Mouse (Mus musculus) cerebellum, adult 2 months (tissue): ENCODE measurements around the gene Gdpd5. TPM values are rescaled to one million over a fixed set of nuclear protein-coding genes. Genes with fewer than 3 reads are reported as not detected.

Experiments used
- DNase-seq, 2 experiments: peaks; one replicate each; pipeline ENCODE4 v3.0.0; 2021
- H3K27ac ChIP-seq: fragments of 200-500 bp; 2 replicates; pipeline ENCODE4 v1.5.1; 2012; ENCODE audit warnings: low read length, control low read depth, inconsistent platforms; ENCODE audit not compliant: insufficient read depth
- H3K27me3 ChIP-seq: fragments of 200-500 bp; 2 replicates; pipeline ENCODE4 v1.6.1; 2012; ENCODE audit warnings: inconsistent platforms, mild to moderate bottlenecking, low read length, moderate library complexity; ENCODE audit not compliant: control insufficient read depth, insufficient read depth
- H3K4me1 ChIP-seq: fragments of 200-500 bp; 2 replicates; pipeline ENCODE4 v1.6.1; 2011; ENCODE audit warnings: low read length; ENCODE audit not compliant: control insufficient read depth, insufficient read depth
- H3K4me3 ChIP-seq: fragments of 200-500 bp; replicated peaks from 2 replicates; pipeline ENCODE3; 2011; ENCODE audit warnings: mild to moderate bottlenecking, low read depth, low read length, control low read depth; ENCODE audit not compliant: insufficient read depth
- CTCF ChIP-seq: fragments of 200-500 bp; IDR thresholded peaks from 2 replicates; pipeline ENCODE4 v1.5.1; 2011; ENCODE audit warnings: low read depth, mild to moderate bottlenecking, control low read depth, low read length, moderate library complexity, borderline replicate concordance; ENCODE audit not compliant: insufficient read depth
- POLR2A ChIP-seq: fragments of 200-500 bp; IDR thresholded peaks from 2 replicates; pipeline ENCODE4 v1.6.1; 2011; ENCODE audit warnings: low read length, control low read depth, borderline replicate concordance; ENCODE audit not compliant: insufficient read depth
- WGBS: fragments of 180-500 bp; shearing (Covaris S2); methylation state at CpG from one replicate; pipeline ENCODE4 v1.1.7; 2018; 5-methylcytosine and 5-hydroxymethylcytosine counted together
- polyA plus RNA-seq: library from polyadenylated mRNA; depleted of rRNA; stranded (reverse); fragments of >200 nt; gene quantifications from 2 replicates; pipeline ENCODE4 v1.2.3, GENCODE M21; 2012; rRNA removed

The Gdpd5 gene
- polyA plus RNA-seq, 1 experiment: 49.4 TPM

DNA sequence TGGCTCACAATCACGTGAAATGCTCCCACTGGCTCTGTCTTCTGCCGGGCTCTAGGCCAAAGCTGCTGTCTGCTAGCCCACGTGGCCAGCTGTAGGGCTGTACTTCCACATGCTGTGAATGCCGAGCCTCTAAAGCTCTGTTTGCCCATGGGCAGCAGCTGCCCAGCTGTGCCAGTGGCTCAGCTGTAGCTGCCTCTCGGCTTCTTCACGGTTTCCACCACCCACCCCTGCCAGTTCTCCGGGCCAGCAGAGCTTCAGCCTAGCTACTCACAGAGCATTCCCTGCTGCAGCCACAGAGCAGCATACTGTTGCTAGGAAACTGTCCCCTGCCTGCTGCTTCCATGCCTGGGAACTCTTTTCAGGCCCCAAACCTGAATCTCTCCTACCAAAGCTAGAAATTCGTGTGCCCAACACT is 128.9 kb downstream of the Gdpd5 start:
- H3K27ac ChIP-seq: no peak overlapping the region
- H3K4me1 ChIP-seq: no peaks in the 10 kb centered on the region
- WGBS: 8% methylated on average over 8 of the region's 8 CpGs
- no peaks in the 10 kb centered on the region for H3K27me3 ChIP-seq
- peak in 1 of 2 experiments; percentile 25 for DNase-seq
- TF ChIP-seq CTCF (no peak), POLR2A (no peak)
- H3K4me3 ChIP-seq: no peak overlapping the region

Other genes with a start within 250 kb of the Gdpd5 start
- gene Uvrag, start 240.3 kb upstream of the Gdpd5 start, polyA plus RNA-seq: 19.2 TPM in 2 replicates
- 26.2 and 28.1 TPM in 2 replicates for gene Dgat2, start 198.7 kb upstream of the Gdpd5 start, polyA plus RNA-seq
- gene Mogat2, start 142.8 kb upstream of the Gdpd5 start, polyA plus RNA-seq: 0.05 TPM in 1 of 2 replicates, not detected in the other
- 76.4 and 78.9 TPM in 2 replicates for gene Map6, start 114.0 kb upstream of the Gdpd5 start, polyA plus RNA-seq
- gene Serpinh1, start 28.2 kb upstream of the Gdpd5 start, polyA plus RNA-seq: 24.9 and 25.4 TPM in 2 replicates
- gene Klhl35, start 84.6 kb downstream of the Gdpd5 start, polyA plus RNA-seq: 1.1 and 1.4 TPM in 2 replicates
- 391 and 434 TPM in 2 replicates for gene Rps3, start 102.3 kb downstream of the Gdpd5 start, polyA plus RNA-seq
- 111 and 115 TPM in 2 replicates for gene Arrb1, start 154.1 kb downstream of the Gdpd5 start, polyA plus RNA-seq
- gene Tpbgl, start 245.7 kb downstream of the Gdpd5 start, polyA plus RNA-seq: 4.0 and 4.8 TPM in 2 replicates